Mouse (Mus musculus) MEL (cell line): ENCODE measurements around the gene Msrb1. TPM values are rescaled to one million over a fixed set of nuclear protein-coding genes. Genes with fewer than 3 reads are reported as not detected.

Experiments used
- DNase-seq: peaks from one replicate; pipeline ENCODE4 v3.0.0; 2011; ENCODE audit warnings: low read depth, low spot score
- H3K27ac ChIP-seq: 2 replicates; pipeline ENCODE4 v1.5.1; 2012; ENCODE audit warnings: low read depth, mild to moderate bottlenecking, control low read depth, low read length, moderate library complexity; ENCODE audit not compliant: control insufficient read depth
- H3K27me3 ChIP-seq, 2 experiments: fragments of 150-350 bp in 1 of 2; sonication (generic) in 1 of 2; 2 replicates each; pipeline ENCODE4 v1.6.1; 2012; ENCODE audit warnings: low read length in 2 of 2, mild to moderate bottlenecking in 2 of 2, improper control_type of control experiment in 1 of 2, moderate library complexity in 1 of 2; ENCODE audit not compliant: insufficient read depth in 2 of 2, control insufficient read depth in 1 of 2
- H3K36me3 ChIP-seq, 2 experiments: 2 replicates each; pipeline ENCODE4 v1.6.1; 2012 to 2014; ENCODE audit warnings: low read length in 2 of 2, improper control_type of control experiment in 1 of 2, inconsistent platforms in 1 of 2, mild to moderate bottlenecking in 1 of 2; ENCODE audit not compliant: insufficient read depth in 2 of 2, control insufficient read depth in 1 of 2
- H3K4me1 ChIP-seq, 2 experiments: fragments of 150-350 bp in 1 of 2; sonication (generic) in 1 of 2; 2 replicates each; pipeline ENCODE4 v1.6.1; 2012; ENCODE audit warnings: low read length in 2 of 2, improper control_type of control experiment in 1 of 2, mild to moderate bottlenecking in 1 of 2; ENCODE audit not compliant: insufficient read depth in 2 of 2, control insufficient read depth in 1 of 2
- H3K4me3 ChIP-seq, 2 experiments: fragments of 150-350 bp in 1 of 2; sonication (generic) in 1 of 2; 2 replicates each; pipeline ENCODE4 v1.5.1; 2012; ENCODE audit warnings: low read depth in 2 of 2, low read length in 2 of 2, mild to moderate bottlenecking in 2 of 2, moderate library complexity in 2 of 2, control low read depth in 1 of 2, improper control_type of control experiment in 1 of 2; ENCODE audit not compliant: control insufficient read depth in 1 of 2, insufficient read depth in 1 of 2
- H3K79me2 ChIP-seq: 2 replicates; pipeline ENCODE4 v1.6.1; 2012; ENCODE audit warnings: mild to moderate bottlenecking, low read length, moderate library complexity; ENCODE audit not compliant: control insufficient read depth, poor library complexity, insufficient read depth
- H3K9ac ChIP-seq: 2 replicates; pipeline ENCODE4 v1.6.1; 2012; ENCODE audit warnings: low read depth, mild to moderate bottlenecking, control low read depth, low read length, moderate library complexity; ENCODE audit not compliant: control insufficient read depth, poor library complexity, severe bottlenecking
- H3K9me3 ChIP-seq: fragments of 150-350 bp; sonication (generic); replicated peaks from 2 replicates; pipeline ENCODE4 v1.6.1; 2012; ENCODE audit warnings: mild to moderate bottlenecking, low read length, improper control_type of control experiment, moderate library complexity; ENCODE audit not compliant: insufficient read depth
- E2F4 ChIP-seq: IDR thresholded peaks from 2 replicates; pipeline ENCODE4 v1.6.1; 2011; ENCODE audit warnings: low read depth, low read length, improper control_type of control experiment, borderline replicate concordance
- ELF1 ChIP-seq: IDR thresholded peaks from 2 replicates; pipeline ENCODE4 v1.6.1; 2014; ENCODE audit warnings: low read depth, mild to moderate bottlenecking, inconsistent platforms, low read length, improper control_type of control experiment, moderate library complexity
- HCFC1 ChIP-seq: IDR thresholded peaks from 2 replicates; pipeline ENCODE4 v1.6.1; 2012; ENCODE audit warnings: low read depth, mild to moderate bottlenecking, inconsistent platforms, low read length, improper control_type of control experiment, moderate library complexity
- JUND ChIP-seq: IDR thresholded peaks from 2 replicates; pipeline ENCODE4 v1.6.1; 2011; ENCODE audit warnings: low read depth, mild to moderate bottlenecking, improper control_type of control experiment, low read length
- MAFK ChIP-seq: IDR thresholded peaks from 2 replicates; pipeline ENCODE4 v1.6.1; 2011; ENCODE audit warnings: low read depth, mild to moderate bottlenecking, low read length, improper control_type of control experiment, borderline replicate concordance
- MAX ChIP-seq: IDR thresholded peaks from 2 replicates; pipeline ENCODE4 v1.6.1; 2011; ENCODE audit warnings: low read length, improper control_type of control experiment
- MAZ ChIP-seq: IDR thresholded peaks from 2 replicates; pipeline ENCODE4 v1.6.1; 2012; ENCODE audit warnings: low read depth, mild to moderate bottlenecking, inconsistent platforms, low read length, improper control_type of control experiment
- MEF2A ChIP-seq: IDR thresholded peaks from 2 replicates; pipeline ENCODE4 v1.6.1; 2014; ENCODE audit warnings: low read depth, mild to moderate bottlenecking, inconsistent platforms, low read length, improper control_type of control experiment; ENCODE audit not compliant: poor library complexity, insufficient replicate concordance, severe bottlenecking; ENCODE audit errors: extremely low read depth
- MYC ChIP-seq: IDR thresholded peaks from 2 replicates; pipeline ENCODE4 v1.6.1; 2011; ENCODE audit warnings: low read depth, mild to moderate bottlenecking, low read length, improper control_type of control experiment, moderate library complexity
- NELFE ChIP-seq: IDR thresholded peaks from 2 replicates; pipeline ENCODE4 v1.6.1; 2011; ENCODE audit warnings: low read depth, low read length, improper control_type of control experiment
- POLR2A ChIP-seq, 2 experiments: IDR thresholded peaks; 2 replicates each; pipeline ENCODE4 v1.6.1; 2011 to 2012; ENCODE audit warnings: low read length in 2 of 2, mild to moderate bottlenecking in 2 of 2, control low read depth in 1 of 2, improper control_type of control experiment in 1 of 2, low read depth in 1 of 2, moderate library complexity in 1 of 2; ENCODE audit not compliant: control insufficient read depth in 1 of 2, insufficient read depth in 1 of 2, poor library complexity in 1 of 2
- RAD21 ChIP-seq: IDR thresholded peaks from 2 replicates; pipeline ENCODE4 v1.6.1; 2011; ENCODE audit warnings: mild to moderate bottlenecking, low read depth, low read length, improper control_type of control experiment
- RCOR1 ChIP-seq: IDR thresholded peaks from 2 replicates; pipeline ENCODE4 v1.6.1; 2012; ENCODE audit warnings: low read depth, mild to moderate bottlenecking, inconsistent platforms, low read length, improper control_type of control experiment
- SIN3A ChIP-seq: IDR thresholded peaks from 2 replicates; pipeline ENCODE4 v1.6.1; 2012; ENCODE audit warnings: low read length, improper control_type of control experiment, inconsistent platforms
- ZC3H11A ChIP-seq: IDR thresholded peaks from 2 replicates; pipeline ENCODE4 v1.6.1; 2012; ENCODE audit warnings: low read depth, mild to moderate bottlenecking, inconsistent platforms, low read length, improper control_type of control experiment
- ZMIZ1 ChIP-seq: IDR thresholded peaks from 2 replicates; pipeline ENCODE4 v1.6.1; 2012; ENCODE audit warnings: low read depth, mild to moderate bottlenecking, inconsistent platforms, low read length, improper control_type of control experiment, moderate library complexity
- polyA plus RNA-seq, 2 experiments: library from polyadenylated mRNA; stranded (reverse) in 1 of 2; unstranded in 1 of 2; fragments of >175 nt in 1 of 2; fragments of >200 nt in 1 of 2; gene quantifications; 2 replicates each; pipeline versions ENCODE4 v1.2.1 to v1.2.4; 2012; ENCODE audit warnings: low replicate concordance in 2 of 2, low read depth in 1 of 2; ENCODE audit not compliant: insufficient read length in 2 of 2, insufficient read depth in 1 of 2, missing spikeins in 1 of 2
- total RNA-seq: library from RNA; depleted of rRNA; stranded (reverse); fragments of 300-350 nt; gene quantifications from 2 replicates; pipeline ENCODE4 v1.2.3, GENCODE M21; 2012

The Msrb1 gene
- total and polyA plus RNA-seq, 3 experiments: 31.9 to 58.6 TPM; not detected in 1

- H3K27me3 ChIP-seq: peaks cover 0 to 2% of the 10 kb centered on the region in 2 experiments; a peak in 3 of 4 replicates
- no peaks in the 10 kb centered on the region for H3K36me3 ChIP-seq
- no peak overlapping the region for H3K27ac ChIP-seq
- no peak for TF ChIP-seq MAFK
- no peaks in the 10 kb centered on the region for H3K79me2 ChIP-seq
- no peaks in the 10 kb centered on the region for H3K9me3 ChIP-seq
- H3K9ac ChIP-seq: no peak overlapping the region
- no peak for DNase-seq
- H3K4me1 ChIP-seq: no peaks in the 10 kb centered on the region
- H3K4me3 ChIP-seq: no peak overlapping the region
These were observed 21.0 kb downstream of the Msrb1 start for GRCm38 (mm10) chr17:24757394-24757793.

GRCm38 (mm10) chr17:24761121-24761520 lies 24.7 kb downstream of the Msrb1 start:
- Histone ChIP-seq H3K9ac (no peak overlapping the region), H3K36me3 (no peaks in the 10 kb centered on the region), H3K27me3 (peaks cover 0 to 2% of the 10 kb centered on the region in 2 experiments; a peak in 2 of 4 replicates), H3K79me2 (no peaks in the 10 kb centered on the region), H3K4me1 (no peaks in the 10 kb centered on the region), H3K9me3 (no peaks in the 10 kb centered on the region), H3K4me3 (no peak overlapping the region), H3K27ac (no peak overlapping the region)
- DNase-seq: no peak
- no peak for TF ChIP-seq NELFE
- TF ChIP-seq MAX: no peak
- no peak for TF ChIP-seq SIN3A
- no peak for TF ChIP-seq MAFK
- no peak for TF ChIP-seq POLR2A (IDR thresholded peaks at IDR 0.05; ENCODE audit: control insufficient read depth in 1 of 2, insufficient read depth in 1 of 2, low read depth in 1 of 2, low read length in 2 of 2, poor library complexity in 1 of 2)
- no peak for TF ChIP-seq MEF2A

- Histone ChIP-seq H3K36me3 (no peaks in the 10 kb centered on the region), H3K9ac (no peak overlapping the region), H3K4me3 (no peak overlapping the region), H3K9me3 (no peaks in the 10 kb centered on the region), H3K27ac (no peak overlapping the region), H3K27me3 (peaks cover 13 to 15% of the 10 kb centered on the region in 2 experiments), H3K79me2 (no peaks in the 10 kb centered on the region), H3K4me1 (no peaks in the 10 kb centered on the region)
- no peak for DNase-seq
- no peak for TF ChIP-seq MAZ
- TF ChIP-seq MYC: no peak
- no peak for TF ChIP-seq ZMIZ1
- no peak for TF ChIP-seq ZC3H11A
- no peak for TF ChIP-seq HCFC1
- TF ChIP-seq RCOR1: no peak
- TF ChIP-seq MAX: no peak
- TF ChIP-seq E2F4: no peak
- TF ChIP-seq RAD21: no peak
- no peak for TF ChIP-seq ELF1
- TF ChIP-seq JUND: no peak
These were observed 28.8 kb downstream of the Msrb1 start for GRCm38 (mm10) chr17:24765016-24765905.
